Mouse (Mus musculus): ENCODE measurements around the gene Sgip1.

DNA sequence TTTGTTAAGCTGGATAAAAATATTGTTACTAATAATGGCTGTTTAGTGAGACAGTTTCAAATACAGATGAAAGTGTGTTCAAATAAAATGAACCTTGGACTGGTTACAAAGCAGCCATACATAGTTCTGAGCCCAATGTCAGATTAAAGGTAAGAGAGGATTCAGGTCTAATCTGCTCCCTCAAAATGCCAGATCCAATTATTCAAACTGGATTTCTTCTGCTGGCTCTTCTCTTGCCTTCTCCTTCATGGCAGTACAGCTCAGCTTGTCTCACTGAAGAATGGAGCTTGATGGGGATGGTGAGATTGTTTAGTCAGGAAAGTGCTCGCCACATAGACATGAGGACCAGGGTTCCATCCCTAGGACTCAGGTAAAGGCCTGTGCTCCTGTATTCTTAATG lies 32.7 kb downstream of the Sgip1 start:
- TF ChIP-seq POLR2A (IDR thresholded peaks at IDR 0.05; ENCODE audit: borderline replicate concordance, insufficient read depth, low read length) (no peak), CTCF (IDR thresholded peaks at IDR 0.05; ENCODE audit: borderline replicate concordance, insufficient read depth, low read depth, low read length) (no peak)
